Mouse (Mus musculus): Measurements from ENCODE around the gene Mrps26.
"Not testable (repeated sequence)": the region's sequence is repeated elsewhere in the genome, so short reads cannot be mapped to it uniquely, and the experiment has no call there.

The Mrps26 gene

DNA sequence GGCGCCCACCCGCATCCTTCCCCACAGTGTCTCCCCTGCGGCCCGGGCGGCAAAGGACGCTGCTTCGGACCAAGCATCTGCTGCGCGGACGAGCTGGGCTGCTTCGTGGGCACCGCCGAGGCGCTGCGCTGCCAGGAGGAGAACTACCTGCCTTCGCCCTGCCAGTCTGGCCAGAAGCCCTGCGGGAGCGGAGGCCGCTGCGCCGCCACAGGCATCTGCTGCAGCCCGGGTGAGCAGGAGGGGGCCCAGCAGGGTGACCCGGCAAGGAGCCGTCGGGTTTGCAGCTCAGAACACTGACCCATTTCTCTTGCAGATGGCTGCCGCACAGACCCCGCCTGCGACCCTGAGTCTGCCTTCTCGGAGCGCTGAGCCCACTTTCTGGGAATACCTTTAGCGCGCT is 13.0 kb downstream of the Mrps26 start:
- in situ Hi-C loops (cut with MboI, MseI), result not testable (repeated sequence)

DNA sequence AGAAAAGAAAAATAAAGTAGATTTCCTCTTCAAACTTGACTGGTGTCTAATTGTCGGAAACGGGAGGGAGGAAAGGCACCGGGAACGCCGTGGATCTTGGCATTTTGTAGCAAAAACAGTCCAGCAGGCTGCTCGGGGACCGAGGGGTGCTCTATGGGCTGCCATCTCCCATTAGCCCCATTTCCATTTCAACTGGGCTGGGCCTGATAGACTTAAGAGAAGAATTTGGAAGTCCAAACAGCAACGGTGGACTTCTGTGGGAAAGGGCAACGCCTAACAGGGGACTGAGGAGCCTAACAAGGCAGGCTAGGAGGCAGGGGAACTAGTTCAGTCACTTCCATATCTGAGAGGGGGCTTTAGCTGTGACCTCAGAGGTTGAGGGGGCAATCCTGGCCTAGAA is 13.5 kb downstream of the Mrps26 start:
- in situ Hi-C loops (cut with MboI, MseI), result no loop called here

DNA sequence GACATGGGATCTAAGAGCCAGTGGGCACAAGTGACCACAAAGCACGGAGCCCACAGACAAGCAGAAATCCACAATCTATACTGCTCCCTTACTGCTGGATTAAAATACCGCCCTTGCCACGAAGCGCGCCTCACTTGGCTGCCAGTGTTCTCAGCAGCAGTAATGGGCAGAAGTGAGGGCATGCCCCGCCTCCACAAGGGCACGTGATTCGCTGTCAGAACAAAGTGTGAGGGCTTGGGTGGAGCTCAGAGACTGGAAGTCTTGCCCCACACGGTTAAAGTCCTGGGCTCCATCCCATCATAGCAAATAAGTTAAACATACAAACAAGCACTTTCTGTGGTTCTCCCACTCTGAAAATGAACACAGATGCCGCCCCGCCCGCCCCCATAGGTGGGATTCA is 14.1 kb downstream of the Mrps26 start:
- in situ Hi-C loops (cut with MboI, MseI), result no loop called here

DNA sequence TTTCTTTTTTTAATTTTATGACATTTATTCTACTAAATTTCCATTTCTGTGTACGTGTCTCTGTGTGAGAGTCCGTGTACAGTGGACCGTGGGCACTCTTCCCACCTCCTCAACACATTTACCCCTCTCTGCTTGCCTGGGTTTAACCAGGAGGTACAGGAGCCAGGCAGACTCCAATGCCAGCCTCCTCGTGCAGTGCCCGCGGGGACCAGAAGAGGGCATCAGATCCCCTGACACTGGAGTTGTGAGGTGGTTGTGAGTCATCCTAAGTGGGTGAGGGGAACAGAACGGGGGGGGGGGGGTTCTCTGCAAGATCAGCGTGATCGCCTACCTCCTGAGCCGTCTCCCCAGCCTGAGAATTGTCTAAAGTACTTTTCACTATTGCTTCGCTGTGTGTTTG is 14.6 kb downstream of the Mrps26 start:
- in situ Hi-C loops (cut with MboI, MseI), result no loop called here

DNA sequence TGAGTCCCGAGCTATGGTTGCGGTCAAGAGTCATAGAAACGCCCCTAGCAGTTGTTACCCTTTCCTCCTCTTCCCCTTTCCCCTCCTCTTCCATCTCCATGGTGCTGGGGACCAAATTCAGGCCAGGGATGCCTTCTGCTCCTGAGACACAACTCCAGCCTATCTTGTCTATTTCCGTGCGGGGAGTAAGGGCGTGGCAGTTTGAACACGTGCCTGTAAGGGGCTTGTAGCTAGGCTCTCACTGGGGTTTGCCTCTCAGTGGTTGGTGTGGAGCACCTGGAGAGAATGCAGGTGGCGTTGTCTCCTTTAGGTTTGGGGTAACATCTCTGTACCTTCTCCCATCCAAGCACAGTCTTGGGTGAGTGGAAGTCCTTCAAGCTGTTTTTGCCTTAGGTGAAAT is 16.2 kb downstream of the Mrps26 start:
- in situ Hi-C loops (cut with MboI, MseI), result no loop called here

DNA sequence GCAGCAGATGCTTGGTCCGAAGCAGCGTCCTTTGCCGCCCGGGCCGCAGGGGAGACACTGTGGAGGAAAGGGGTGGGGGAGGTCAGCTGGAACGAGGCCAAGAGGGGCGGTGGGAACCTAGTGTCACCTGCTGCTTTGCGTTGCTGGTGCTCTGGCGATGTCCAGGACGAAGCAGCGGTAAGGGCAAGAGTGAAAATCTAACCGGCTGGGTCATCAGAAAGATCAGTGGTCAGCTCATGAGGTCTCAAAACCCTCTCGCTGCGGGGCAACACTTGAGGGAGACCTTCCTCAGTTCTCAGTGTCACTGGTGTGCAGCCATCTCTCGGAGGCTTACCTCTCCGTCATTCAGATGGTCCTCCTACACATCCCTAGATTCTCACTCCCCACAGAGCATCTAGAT is 17.7 kb downstream of the Mrps26 start:
- in situ Hi-C loops (cut with MboI, MseI), result no loop called here

DNA sequence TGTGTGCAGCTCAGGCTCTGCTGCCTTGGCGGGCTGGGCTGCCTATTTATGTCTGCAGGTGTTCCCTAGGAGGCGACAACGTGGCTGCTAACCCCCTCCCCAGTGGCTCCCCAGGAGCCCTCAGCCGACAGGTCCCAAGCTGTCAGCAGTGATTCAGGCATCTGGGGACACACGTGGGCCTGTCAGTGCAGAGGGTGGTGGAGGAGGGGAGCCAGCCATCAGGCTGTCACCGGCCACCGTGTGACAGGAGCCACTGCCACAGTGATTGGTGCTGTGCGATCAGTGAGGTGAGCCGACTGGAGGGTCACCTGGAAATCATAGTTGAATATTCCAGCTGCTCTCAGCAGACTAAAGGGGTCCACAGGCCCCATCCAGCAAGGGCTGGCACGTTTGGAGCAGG is 19.0 kb downstream of the Mrps26 start, which contains the start of gene Avp:
Gene Avp, minus strand, starts transcription at position 3 of the 400 bp plus-strand sequence.
- in situ Hi-C loops (cut with MboI, MseI), result no loop called here

DNA sequence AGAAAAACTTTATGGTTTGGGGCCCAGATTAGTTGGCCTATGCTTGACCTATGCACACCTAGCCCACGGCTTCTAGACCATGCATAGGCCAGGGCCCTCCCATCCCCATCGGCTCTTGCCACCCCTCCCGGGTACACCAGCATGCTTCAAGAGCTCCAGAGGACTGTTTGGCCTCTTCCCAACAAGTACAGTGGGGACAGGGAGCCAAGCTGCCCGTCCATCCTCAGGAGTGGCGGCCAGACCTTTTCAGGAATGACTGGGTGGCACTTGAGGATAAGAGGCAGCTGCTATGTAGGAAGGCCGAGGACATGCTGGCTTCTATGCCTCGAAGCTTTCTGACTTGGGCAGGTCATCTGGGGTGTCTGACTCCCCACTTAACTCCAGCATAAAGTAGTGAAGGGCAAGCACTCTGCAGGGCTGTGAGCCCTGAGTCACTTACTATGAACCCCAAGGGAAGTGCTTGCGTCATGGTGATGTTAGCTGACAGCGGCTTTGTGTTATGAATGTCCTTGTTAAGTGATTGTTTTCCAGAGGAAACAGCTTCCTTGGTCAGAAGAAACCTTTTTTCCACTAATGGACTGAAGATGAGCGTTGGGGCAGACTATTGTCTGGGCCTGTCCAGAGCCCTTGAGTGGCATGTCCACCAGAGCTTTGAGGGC is 20.5 kb downstream of the Mrps26 start:
- in situ Hi-C loops (cut with MboI, MseI), result no loop called here

DNA sequence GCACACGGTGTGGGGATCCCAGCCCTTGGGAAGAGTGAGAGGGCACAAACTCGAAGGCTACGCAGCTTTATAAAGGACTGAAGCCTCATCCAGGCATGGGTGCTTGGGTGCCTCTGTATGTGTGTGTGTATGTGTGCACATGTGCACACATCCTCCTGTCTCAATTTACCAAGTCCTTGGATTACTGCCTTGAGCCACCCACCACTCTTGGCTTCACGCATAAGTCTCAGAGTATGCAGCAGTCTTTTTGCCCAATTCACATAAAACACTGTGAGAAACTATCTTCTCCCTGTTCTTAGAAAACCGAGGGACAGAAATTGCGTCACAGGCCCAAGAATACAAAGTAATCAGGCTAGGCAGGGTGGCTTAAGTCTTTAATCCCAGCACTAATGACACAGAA is 22.5 kb downstream of the Mrps26 start:
- in situ Hi-C loops (cut with MboI, MseI), result no loop called here

DNA sequence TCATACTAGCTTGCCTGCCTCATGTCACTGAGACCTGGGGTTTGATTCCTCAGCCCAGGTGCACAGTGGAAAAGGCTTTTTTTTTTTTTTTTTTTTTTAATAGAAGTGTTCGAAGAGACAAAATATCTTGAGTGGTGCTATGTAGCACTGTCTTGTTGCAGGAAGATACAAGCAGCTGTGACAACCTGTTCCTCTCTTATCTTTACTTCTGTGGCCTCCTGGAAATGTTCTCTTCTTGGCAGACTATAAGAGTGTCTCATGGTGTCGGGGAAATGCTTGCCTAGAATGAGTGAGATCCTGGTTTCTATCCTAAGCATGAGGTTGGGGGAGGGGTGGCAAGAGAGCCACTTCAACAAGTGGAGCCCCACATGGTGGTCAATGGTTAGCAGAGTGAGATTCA is 24.8 kb downstream of the Mrps26 start:
- in situ Hi-C loops (cut with MboI, MseI), result no loop called here

DNA sequence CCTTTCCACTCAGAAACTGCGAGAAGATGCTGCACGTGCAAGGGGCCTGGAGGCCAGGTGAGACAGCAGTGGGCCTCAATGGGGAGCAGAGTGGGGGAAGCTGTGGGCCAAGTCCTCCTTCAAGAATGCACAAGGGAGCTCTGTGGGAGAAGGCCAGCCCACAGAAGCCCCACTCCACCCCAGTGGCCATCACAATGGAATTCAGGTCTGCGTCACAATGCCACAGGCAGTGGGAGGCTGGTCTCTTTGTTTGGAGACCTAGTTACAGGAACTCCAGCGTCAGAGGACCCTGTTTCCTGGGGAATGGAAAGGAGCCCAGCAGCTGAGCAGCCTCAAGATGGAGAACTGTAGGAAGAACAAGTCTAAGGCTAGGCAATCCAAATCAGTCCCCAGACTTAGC is 25.6 kb downstream of the Mrps26 start:
- in situ Hi-C loops (cut with MboI, MseI), result no loop called here

DNA sequence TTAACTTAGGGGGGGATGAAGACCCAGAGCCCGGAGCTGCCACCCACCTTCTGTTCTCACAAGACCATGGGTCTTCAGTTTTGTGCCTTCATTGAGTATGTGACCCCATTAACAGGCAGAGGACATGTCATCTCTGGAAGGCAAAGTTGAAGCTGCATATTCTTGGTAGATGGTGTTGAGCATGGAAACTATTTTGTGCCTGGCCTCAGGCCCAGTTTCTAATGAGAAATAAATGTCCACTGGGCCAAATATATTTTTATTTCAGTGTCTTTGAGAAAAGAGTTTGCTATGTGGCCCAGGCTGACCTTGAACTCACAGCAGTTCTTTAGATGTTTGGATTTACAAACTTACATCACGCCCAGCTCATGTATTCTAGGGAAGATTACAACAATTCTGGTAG is 26.2 kb downstream of the Mrps26 start:
- in situ Hi-C loops (cut with MboI, MseI), result no loop called here

DNA sequence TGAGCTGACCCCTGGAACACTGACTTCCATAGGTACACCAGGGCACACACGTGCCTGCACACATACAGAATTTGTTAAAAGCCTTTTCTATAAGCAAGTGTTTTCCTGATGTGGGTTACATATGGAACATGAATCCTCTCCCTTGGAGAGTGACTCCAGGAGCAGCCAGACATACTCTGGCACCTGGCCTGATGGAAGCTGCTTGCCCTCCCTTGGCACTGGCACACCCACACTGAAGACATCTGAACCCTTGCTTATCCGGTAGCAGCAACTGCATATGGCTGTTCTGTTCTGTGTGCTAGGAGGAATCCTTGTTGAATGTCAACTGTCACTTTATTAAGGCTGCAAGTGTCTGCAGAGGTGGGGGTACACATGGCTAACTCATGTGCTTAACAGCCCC is 27.5 kb downstream of the Mrps26 start:
- in situ Hi-C loops (cut with MboI, MseI), result no loop called here

DNA sequence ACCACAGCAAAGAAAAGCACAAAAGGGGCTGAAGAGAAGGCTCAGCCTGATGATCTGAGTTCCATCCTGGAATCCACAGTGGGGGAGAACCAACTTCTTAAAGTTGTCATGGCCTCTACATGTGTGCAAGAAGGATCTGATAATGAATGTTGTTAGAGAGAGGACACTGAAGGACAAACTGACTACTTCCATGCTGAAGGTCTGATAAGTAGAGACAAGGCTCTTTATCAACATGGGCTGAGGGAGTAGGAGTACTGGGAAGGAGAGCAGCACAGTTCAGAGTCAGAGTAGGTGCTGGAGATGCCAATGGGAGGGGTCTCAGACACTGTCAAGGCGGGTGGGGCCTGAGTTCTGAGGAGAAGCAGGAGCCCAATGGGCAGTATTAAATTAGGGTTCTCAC is 32.1 kb downstream of the Mrps26 start:
- in situ Hi-C loops (cut with MboI, MseI), result no loop called here

DNA sequence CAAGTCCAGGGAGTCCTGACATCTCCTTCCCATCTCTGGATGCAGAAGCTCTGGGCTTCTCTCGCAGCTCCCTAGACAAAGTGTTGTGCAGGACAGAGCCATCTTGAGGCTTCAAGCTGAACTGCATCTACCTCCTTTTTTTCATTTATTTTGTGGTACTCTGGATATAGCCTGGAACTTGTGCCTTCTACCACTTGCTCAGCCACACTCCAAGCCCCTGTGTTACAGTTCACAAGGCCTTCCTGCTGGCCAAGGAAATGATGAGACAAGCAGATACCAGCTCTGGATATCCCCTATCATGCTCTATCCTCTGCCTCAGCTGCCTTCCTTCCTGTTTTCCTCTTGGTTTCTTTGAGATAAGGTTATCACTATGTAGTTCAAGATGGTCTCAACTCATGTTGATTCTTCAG is 34.1 kb downstream of the Mrps26 start:
- in situ Hi-C loops (cut with MboI, MseI), result no loop called here

DNA sequence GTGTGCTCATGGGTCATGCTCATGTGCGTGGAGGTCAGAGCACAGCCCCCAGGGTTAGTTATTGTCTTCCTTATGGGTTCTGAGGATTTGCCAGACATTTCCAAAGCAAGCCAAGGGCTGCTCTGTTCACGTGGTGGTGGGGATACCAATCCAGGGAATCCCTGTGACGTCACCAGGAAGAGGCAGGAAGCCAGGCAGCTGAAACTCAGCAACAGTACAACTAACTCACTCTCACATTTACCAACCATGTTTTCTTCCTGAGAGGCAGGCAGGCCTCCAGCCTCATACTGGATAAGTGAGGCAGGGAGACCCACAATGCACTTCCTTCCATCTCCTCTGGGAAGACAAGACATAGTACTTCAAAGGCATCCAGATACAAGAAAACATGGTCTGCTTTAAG is 34.9 kb downstream of the Mrps26 start:
- in situ Hi-C loops (cut with MboI, MseI), result no loop called here

DNA sequence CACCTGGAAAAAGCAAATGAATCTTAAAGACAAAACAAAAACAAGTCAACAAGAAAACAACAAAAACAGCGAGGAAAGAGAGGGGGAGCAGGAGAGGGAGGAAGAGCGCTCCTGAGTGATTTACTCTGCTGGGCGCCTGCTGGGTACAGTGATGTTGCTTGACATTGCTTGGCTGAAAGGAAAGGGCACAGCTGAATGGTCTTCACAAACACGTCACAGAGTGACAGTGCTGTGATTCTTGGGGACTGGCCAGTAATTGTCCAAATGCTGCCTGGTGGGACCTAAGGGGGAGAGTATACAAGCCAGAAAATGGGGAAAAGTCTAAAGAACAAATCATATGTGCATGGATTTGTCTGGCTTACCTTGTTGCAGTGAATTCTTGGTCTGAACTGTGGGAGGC is 38.7 kb downstream of the Mrps26 start:
- in situ Hi-C loops (cut with MboI, MseI), result loop anchor here (10.0 kb wide), 1 partner anchor 707 kb away; no protein-coding TSS in a partner anchor

DNA sequence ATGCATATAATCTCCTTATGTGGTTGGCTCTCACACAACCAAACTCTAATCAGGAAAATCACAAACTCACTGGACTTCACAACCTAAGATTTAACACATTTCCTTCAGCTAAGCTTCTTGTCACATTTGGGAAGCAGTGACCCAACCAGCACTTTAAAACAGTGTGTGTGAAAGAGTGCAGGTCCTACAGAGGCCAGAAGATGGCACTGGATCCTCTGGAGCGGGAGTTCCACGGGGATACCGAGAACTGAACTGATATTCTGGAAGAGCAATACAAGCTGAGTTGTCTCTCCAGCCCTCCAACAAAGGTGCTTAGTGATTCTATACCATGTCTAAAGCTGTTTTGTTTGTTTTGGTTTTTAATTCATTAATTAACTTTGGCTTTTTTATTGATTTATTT is 49.5 kb downstream of the Mrps26 start:
- in situ Hi-C loops (cut with MboI, MseI), result no loop called here
